8 mouse cellular contexts compared by ENCODE assay signal in the genomic region with DNA sequence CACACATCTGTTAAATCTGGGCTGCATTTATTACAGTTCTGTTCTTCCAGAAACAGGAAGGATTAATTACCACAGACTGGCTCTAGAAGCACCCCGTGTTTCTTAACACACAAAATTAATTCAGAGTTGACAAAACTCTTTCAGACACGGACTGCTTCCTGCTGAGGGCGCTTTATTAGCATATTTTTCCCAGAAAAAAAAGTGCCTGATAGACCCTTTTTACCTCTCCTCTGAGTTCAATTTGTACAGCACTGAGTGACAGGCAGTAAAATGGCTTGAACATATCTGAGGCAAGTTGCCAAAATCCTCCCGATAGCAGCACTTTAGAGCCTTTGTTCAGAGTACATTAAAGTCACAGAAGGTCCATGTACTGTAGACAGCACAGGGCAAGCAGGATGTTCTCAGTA.
A peak's percentile ranks its signal among the peaks of the same experiment; 100 is the strongest.
DNase-seq lines count a peak whose midpoint lies in the region; ATAC-seq lines count a peak whose summit lies in the region.
"Had no signal": no experiment of that assay in that cellular context is flagged by ENCODE, and none has a peak within 500 bp of the region (broad histone marks: within the 10 kb centered on the region; RNA-seq: fewer than 3 reads in every experiment).

No protein-coding gene starts in this region.

- no peaks in the 10 kb centered on the region for H3K27me3 ChIP-seq in forebrain, embryonic 11.5 days (ENCODE audit: control insufficient read depth, insufficient read depth, low read length)
- H3K27me3 ChIP-seq in hindbrain, embryonic 16.5 days (replicated peaks; ENCODE audit: control insufficient read depth, insufficient read depth, low read length), result no peaks in the 10 kb centered on the region
- no peaks in the 10 kb centered on the region for H3K27me3 ChIP-seq in neural tube, embryonic 15.5 days (replicated peaks)

- H3K4me3 ChIP-seq in forebrain, embryonic 11.5 days (ENCODE audit: low read depth, low read length), result no peak overlapping the region
- no peak overlapping the region for H3K4me3 ChIP-seq in hindbrain, embryonic 16.5 days (ENCODE audit: low read length)
- H3K4me3 ChIP-seq in neural tube, embryonic 15.5 days (replicated peaks), result no peak overlapping the region

- no peaks in the 10 kb centered on the region for H3K4me1 ChIP-seq in forebrain, embryonic 11.5 days (replicated peaks; ENCODE audit: control insufficient read depth, insufficient read depth, low read length)
- 0 out of 2 replicates have a peak, but pooled peaks cover 3% of the 10 kb centered on the region for H3K4me1 ChIP-seq in hindbrain, embryonic 16.5 days (ENCODE audit: control insufficient read depth, insufficient read depth, low read depth, low read length)
- peaks cover 8% of the 10 kb centered on the region for H3K4me1 ChIP-seq in neural tube, embryonic 15.5 days

- H3K9ac ChIP-seq in forebrain, embryonic 11.5 days (ENCODE audit: low read length), result no peak overlapping the region
- no peak overlapping the region for H3K9ac ChIP-seq in hindbrain, embryonic 16.5 days (ENCODE audit: low read depth, low read length)
- no peak overlapping the region for H3K9ac ChIP-seq in neural tube, embryonic 15.5 days (replicated peaks)

- no peak overlapping the region for H3K4me2 ChIP-seq in forebrain, embryonic 11.5 days (ENCODE audit: low read depth, low read length, severe bottlenecking)
- H3K4me2 ChIP-seq in hindbrain, embryonic 16.5 days (ENCODE audit: low read length), result peak overlapping the region; percentile 2
- peak overlapping the region; percentile 36 for H3K4me2 ChIP-seq in neural tube, embryonic 15.5 days

- H3K9me3 ChIP-seq in forebrain, embryonic 11.5 days (ENCODE audit: control insufficient read depth, low read length), result no peaks in the 10 kb centered on the region
- no peaks in the 10 kb centered on the region for H3K9me3 ChIP-seq in hindbrain, embryonic 16.5 days (ENCODE audit: control insufficient read depth, low read length)
- no peaks in the 10 kb centered on the region for H3K9me3 ChIP-seq in neural tube, embryonic 15.5 days (replicated peaks)

- peak; percentile 91 for ATAC-seq in forebrain, embryonic 11.5 days (replicated peaks; ENCODE audit: low FRiP score)
- ATAC-seq in hindbrain, embryonic 16.5 days, result peak; percentile 96
- ATAC-seq in neural tube, embryonic 15.5 days (ENCODE audit: low FRiP score), result peak; percentile 84; the same call in 1 of the 2 replicates
- no peak for ATAC-seq in granulocyte monocyte progenitor cell, adult 5-6 weeks (replicated peaks; ENCODE audit: poor library complexity, severe bottlenecking)

- DNase-seq in layer of hippocampus, postnatal 14 days (ENCODE audit: low spot score in 2 of 2), result peak; percentile 4 to 20
- DNase-seq in layer of hippocampus, adult 9-11 months, result no peak
- DNase-seq in forebrain, embryonic 11.5 days (ENCODE audit: low spot score), result peak; percentile 50
- no peak for DNase-seq in liver

- no peak overlapping the region for H3K27ac ChIP-seq in forebrain, embryonic 11.5 days (ENCODE audit: low read depth, low read length)
- no peak overlapping the region for H3K27ac ChIP-seq in hindbrain, embryonic 16.5 days (ENCODE audit: low read depth, low read length)
- no peak overlapping the region for H3K27ac ChIP-seq in neural tube, embryonic 15.5 days (replicated peaks)
- H3K27ac ChIP-seq: macrophage had no signal

- WGBS in forebrain, embryonic 11.5 days, result 5% methylated on average over 4 of the region's 4 CpGs
- 4% methylated on average over 4 of the region's 4 CpGs for WGBS in hindbrain, embryonic 16.5 days
- 1% methylated on average over 4 of the region's 4 CpGs for WGBS in neural tube, embryonic 15.5 days

- no peaks in the 10 kb centered on the region for H3K36me3 ChIP-seq in forebrain, embryonic 11.5 days (ENCODE audit: control insufficient read depth, insufficient read depth, low read length)
- H3K36me3 ChIP-seq in hindbrain, embryonic 16.5 days (ENCODE audit: control insufficient read depth, insufficient read depth, low read length), result no peaks in the 10 kb centered on the region
- no peaks in the 10 kb centered on the region for H3K36me3 ChIP-seq in neural tube, embryonic 15.5 days

Comparison
In these comparisons a context has a peak if more than half of its experiments do, and no peak if none do; other contexts are left out.
1. DNase-seq: peak in layer of hippocampus, postnatal 14 days (2 of 2) and forebrain, embryonic 11.5 days (single experiment); none in layer of hippocampus, adult 9-11 months (single experiment) and liver (single experiment).